Mouse (Mus musculus) adrenal gland, postnatal 25 days (tissue): Measurements from ENCODE around the gene Gusb. TPM values are rescaled to one million over a fixed set of nuclear protein-coding genes. Genes with fewer than 3 reads are reported as not detected.
"Not testable (repeated sequence)": the region's sequence is repeated elsewhere in the genome, so short reads cannot be mapped to it uniquely, and the experiment has no call there.

Source experiments
- DNase-seq: peaks from one replicate; pipeline ENCODE4 v3.0.0; 2021; ENCODE audit warnings: mixed read lengths
- long read RNA-seq: library from polyadenylated mRNA; stranded (forward); transcript quantifications from one replicate; pipeline ENCODE4 v2.0.0, GENCODE M21; 2021
- total RNA-seq: library from RNA; stranded (reverse); gene quantifications from 2 replicates; pipeline ENCODE4 v1.2.3, GENCODE M21; 2021

Gene Gusb
- total RNA-seq: 55.0 and 62.3 TPM in 2 replicates
- long read RNA-seq, transcript Gusb-201 (12 exons, 2,687 nt): major isoform, 84 of 95 reads
- long read RNA-seq, partial matches to known transcripts: 7 of 95 reads
- long read RNA-seq, other reads (novel, unspliced or antisense): 4 of 95 reads

GRCm38 (mm10) chr5:130002301-130003146 is at the start of gene Gusb:
TSS of gene Gusb (minus strand) at chr5:130003049.
- peak; percentile 86 for DNase-seq

- DNase-seq: no peak
Measured at GRCm38 (mm10) chr5:130052510-130052909, 49.7 kb upstream of the Gusb start.

GRCm38 (mm10) chr5:130051073-130051860 is 48.4 kb upstream of the Gusb start:
- no peak for DNase-seq

- DNase-seq: no peak
Measured at GRCm38 (mm10) chr5:130050416-130050815, 47.6 kb upstream of the Gusb start.

GRCm38 (mm10) chr5:130048786-130049520 is 46.1 kb upstream of the Gusb start:
- no peak for DNase-seq

GRCm38 (mm10) chr5:130047013-130047412 is 44.2 kb upstream of the Gusb start:
- no peak for DNase-seq

- DNase-seq: no peak
Measured at GRCm38 (mm10) chr5:130046589-130046988, 43.7 kb upstream of the Gusb start.

- DNase-seq: no peak
Measured at GRCm38 (mm10) chr5:130046100-130046499, 43.3 kb upstream of the Gusb start.

GRCm38 (mm10) chr5:130044201-130044695 is 41.4 kb upstream of the Gusb start:
- DNase-seq: peak; percentile 58

GRCm38 (mm10) chr5:130043741-130044140 is 40.9 kb upstream of the Gusb start:
- DNase-seq: no peak

- DNase-seq: no peak
Measured at GRCm38 (mm10) chr5:130041262-130041661, 38.4 kb upstream of the Gusb start.

- DNase-seq: no peak
Measured at GRCm38 (mm10) chr5:130040797-130041196, 37.9 kb upstream of the Gusb start.

GRCm38 (mm10) chr5:130037752-130038455 is 35.1 kb upstream of the Gusb start:
- DNase-seq: peak; percentile 63

GRCm38 (mm10) chr5:130036300-130036699 is 33.5 kb upstream of the Gusb start:
- not testable (repeated sequence) for DNase-seq

GRCm38 (mm10) chr5:130033869-130034268 is 31.0 kb upstream of the Gusb start:
- DNase-seq: no peak

GRCm38 (mm10) chr5:130031410-130032390 is 28.9 kb upstream of the Gusb start:
- peak; percentile 46 for DNase-seq

- peak; percentile 89 for DNase-seq
Measured at GRCm38 (mm10) chr5:130029142-130029897, 26.5 kb upstream of the Gusb start, which contains the start of the genes Asl and Crcp. TSS of gene Asl (minus strand) at chr5:130029247. TSS of gene Crcp (plus strand) at chr5:130029290.

GRCm38 (mm10) chr5:130027696-130028095 is 24.8 kb upstream of the Gusb start:
- no peak for DNase-seq

GRCm38 (mm10) chr5:130027134-130027533 is 24.3 kb upstream of the Gusb start:
- no peak for DNase-seq
